Mouse (Mus musculus) megakaryocyte, embryonic 14.5 days (primary cell): Measurements from ENCODE around the gene Pacsin1.

Source experiments
- FLI1 ChIP-seq: IDR thresholded peaks from 2 replicates; pipeline ENCODE4 v1.6.1; 2012; ENCODE audit warnings: low read length, inconsistent platforms, mixed read lengths
- GATA1 ChIP-seq: IDR thresholded peaks from 3 replicates; pipeline ENCODE4 v1.6.1; 2012; ENCODE audit warnings: mixed read lengths, low read length, inconsistent platforms, borderline replicate concordance

GRCm38 (mm10) chr17:27707954-27708661 is 52.8 kb downstream of the Pacsin1 start:
- no peak for TF ChIP-seq GATA1
- TF ChIP-seq FLI1 = no peak
